ENCODE assay signal across 8 mouse cellular contexts in the genomic region with DNA sequence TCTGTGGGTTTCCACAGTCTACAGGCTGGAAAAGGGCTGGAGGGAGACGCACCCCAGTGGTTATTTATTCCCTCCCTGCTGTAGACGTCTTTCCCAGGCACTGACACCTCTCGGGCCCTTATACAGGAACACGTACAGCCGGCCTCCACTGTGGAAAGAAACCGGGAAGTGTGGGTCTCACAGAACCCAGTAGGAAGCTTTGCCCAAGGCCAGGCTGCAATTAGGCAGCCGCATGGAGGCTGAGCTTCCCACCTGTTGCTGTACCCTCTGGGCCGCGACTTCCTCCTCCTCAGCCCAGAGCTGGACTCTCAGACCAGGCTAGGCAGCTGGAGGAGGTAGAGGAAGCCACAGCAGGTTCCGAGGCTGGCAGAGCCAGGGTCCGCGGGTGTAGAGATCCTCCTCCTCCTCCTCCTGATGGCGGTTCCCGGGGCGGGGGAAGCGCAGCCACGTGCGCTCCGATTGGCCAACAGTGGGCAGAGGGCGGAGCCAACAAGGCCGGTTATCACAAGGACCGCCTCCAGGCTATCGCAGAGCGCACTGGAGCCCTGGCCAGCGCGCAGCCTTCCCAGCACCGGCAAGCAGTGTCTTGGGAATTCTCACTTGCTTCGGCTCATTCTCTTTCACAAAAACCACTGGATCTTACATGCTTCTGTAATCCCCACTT. TPM values are rescaled to one million over a fixed set of nuclear protein-coding genes. Genes with fewer than 3 reads are reported as not detected.
DNase-seq lines count a peak whose midpoint lies in the region; ATAC-seq lines count a peak whose summit lies in the region.

Gene Kcnj2 (plus strand): TSS at position 530 of the 664 bp plus-strand sequence.

- WGBS in forebrain, embryonic 11.5 days: under 1% methylated on average over 28 of the region's 28 CpGs
- under 1% methylated on average over 27 of the region's 28 CpGs for WGBS in heart, embryonic 16.5 days
- WGBS in liver, embryonic 13.5 days (ENCODE audit: insufficient replicate concordance): 0% methylated on average over 28 of the region's 28 CpGs
- under 1% methylated on average over 25 of the region's 28 CpGs for WGBS in stomach, embryonic 14.5 days

- H3K4me1 ChIP-seq in forebrain, embryonic 11.5 days (replicated peaks; ENCODE audit: control insufficient read depth, insufficient read depth, low read length): peaks cover 2% of the 10 kb centered on the region; the same call in 1 of the 2 replicates
- H3K4me1 ChIP-seq in heart, embryonic 16.5 days (ENCODE audit: control insufficient read depth, insufficient read depth, low read length): peaks cover 19% of the 10 kb centered on the region
- peaks cover 13% of the 10 kb centered on the region for H3K4me1 ChIP-seq in liver, embryonic 13.5 days (replicated peaks)
- no peaks in the 10 kb centered on the region for H3K4me1 ChIP-seq in stomach, embryonic 14.5 days (ENCODE audit: control insufficient read depth, insufficient read depth, low read length)

- no peak within 1 kb of the TSS; the same call in 1 of the 2 replicates for H3K27ac ChIP-seq in forebrain, embryonic 11.5 days (ENCODE audit: low read depth, low read length)
- peak within 1 kb of the TSS; percentile 91 for H3K27ac ChIP-seq in heart, embryonic 16.5 days (ENCODE audit: low read length)
- no peak within 1 kb of the TSS for H3K27ac ChIP-seq in liver, embryonic 13.5 days
- peak within 1 kb of the TSS; percentile 56; the same call in 1 of the 2 replicates for H3K27ac ChIP-seq in stomach, embryonic 14.5 days (ENCODE audit: low read length)

- no peaks in the 10 kb centered on the region for H3K36me3 ChIP-seq in forebrain, embryonic 11.5 days (ENCODE audit: control insufficient read depth, insufficient read depth, low read length)
- no peaks in the 10 kb centered on the region for H3K36me3 ChIP-seq in heart, embryonic 16.5 days (ENCODE audit: control insufficient read depth, insufficient read depth)
- H3K36me3 ChIP-seq in liver, embryonic 13.5 days: no peaks in the 10 kb centered on the region
- H3K36me3 ChIP-seq in stomach, embryonic 14.5 days (ENCODE audit: control insufficient read depth, insufficient read depth, low read length): no peaks in the 10 kb centered on the region

- H3K4me3 ChIP-seq in forebrain, embryonic 11.5 days (ENCODE audit: low read depth, low read length): peak within 1 kb of the TSS; percentile 59
- peak within 1 kb of the TSS; percentile 75 for H3K4me3 ChIP-seq in heart, embryonic 16.5 days (ENCODE audit: low read length)
- peak within 1 kb of the TSS; percentile 62 for H3K4me3 ChIP-seq in liver, embryonic 13.5 days (replicated peaks)
- peak within 1 kb of the TSS; percentile 59 for H3K4me3 ChIP-seq in stomach, embryonic 14.5 days (ENCODE audit: low read depth, low read length)

- peak within 1 kb of the TSS; percentile 95 for H3K4me2 ChIP-seq in forebrain, embryonic 11.5 days (ENCODE audit: low read depth, low read length, severe bottlenecking)
- peak within 1 kb of the TSS; percentile 95 for H3K4me2 ChIP-seq in heart, embryonic 16.5 days (ENCODE audit: low read depth, low read length)
- peak within 1 kb of the TSS; percentile 88 for H3K4me2 ChIP-seq in liver, embryonic 13.5 days
- peak within 1 kb of the TSS; percentile 98 for H3K4me2 ChIP-seq in stomach, embryonic 14.5 days (replicated peaks; ENCODE audit: low read depth, low read length)

- H3K27me3 ChIP-seq in forebrain, embryonic 11.5 days (ENCODE audit: control insufficient read depth, insufficient read depth, low read length): peaks cover 3% of the 10 kb centered on the region; the same call in 1 of the 2 replicates
- no peaks in the 10 kb centered on the region for H3K27me3 ChIP-seq in heart, embryonic 16.5 days (ENCODE audit: control insufficient read depth, insufficient read depth, low read length)
- H3K27me3 ChIP-seq in liver, embryonic 13.5 days: peaks cover 24% of the 10 kb centered on the region
- H3K27me3 ChIP-seq in stomach, embryonic 14.5 days (ENCODE audit: control insufficient read depth, insufficient read depth, low read length): no peaks in the 10 kb centered on the region

- peak; percentile 99 for ATAC-seq in forebrain, embryonic 11.5 days (replicated peaks; ENCODE audit: low FRiP score)
- ATAC-seq in heart, embryonic 16.5 days (replicated peaks; ENCODE audit: extremely low read depth, insufficient read depth, low FRiP score): peak; percentile 98
- peak; percentile 99 for ATAC-seq in liver, embryonic 13.5 days (ENCODE audit: low read depth)
- ATAC-seq in stomach, embryonic 14.5 days (ENCODE audit: insufficient number of reproducible peaks, insufficient read depth, low FRiP score, low read depth): peak; percentile 98

- H3K9ac ChIP-seq in forebrain, embryonic 11.5 days (ENCODE audit: low read length): peak within 1 kb of the TSS; percentile 59
- peak within 1 kb of the TSS; percentile 89 for H3K9ac ChIP-seq in heart, embryonic 16.5 days (ENCODE audit: low read length)
- H3K9ac ChIP-seq in liver, embryonic 13.5 days: peak within 1 kb of the TSS; percentile 57
- peak within 1 kb of the TSS; percentile 2; the same call in 1 of the 2 replicates for H3K9ac ChIP-seq in stomach, embryonic 14.5 days (replicated peaks; ENCODE audit: low read depth, low read length)

- DNase-seq in CD4-positive helper T cell, adult 2 months (ENCODE audit: low read depth, low spot score): peak; percentile 61
- DNase-seq in c-Kit-positive CD71-positive TER-119-negative erythroid progenitor cells, embryonic 14.5 days (ENCODE audit: low read depth): peak; percentile 68
- peak; percentile 95 for DNase-seq in forebrain, embryonic 11.5 days (ENCODE audit: low spot score)
- peak; percentile 94 to 96 for DNase-seq in kidney, postnatal 25 days
- DNase-seq in liver, embryonic 13.5 days: peak; percentile 78
- peak; percentile 62 to 69 for DNase-seq in natural killer cell, adult 2 months (ENCODE audit: low spot score in 2 of 2)

- no peaks in the 10 kb centered on the region for H3K9me3 ChIP-seq in forebrain, embryonic 11.5 days (ENCODE audit: control insufficient read depth, low read length)
- H3K9me3 ChIP-seq in heart, embryonic 16.5 days (replicated peaks; ENCODE audit: control insufficient read depth, low read length): no peaks in the 10 kb centered on the region
- H3K9me3 ChIP-seq in liver, embryonic 13.5 days (replicated peaks): no peaks in the 10 kb centered on the region
- H3K9me3 ChIP-seq in stomach, embryonic 14.5 days (ENCODE audit: control insufficient read depth, low read depth, low read length): no peaks in the 10 kb centered on the region

RNA-seq across cellular contexts. Expression of gene Kcnj2, which starts in this region (rescaled TPM):
- polyA plus RNA-seq in forebrain, embryonic 11.5 days (2014; fragmentation: Nextera tagmentation; extraction: Ambion mirVana): 0.33 and 0.40 TPM in 2 replicates
- polyA plus RNA-seq in heart, embryonic 16.5 days (2015; fragmentation: Nextera tagmentation; extraction: Ambion mirVana): 6.0 and 6.9 TPM in 2 replicates
- polyA plus RNA-seq in liver, embryonic 13.5 days (2015; fragmentation: Nextera tagmentation; extraction: Ambion mirVana): 0.19 and 0.23 TPM in 2 replicates
- polyA plus RNA-seq in stomach, embryonic 14.5 days (2014; fragmentation: Nextera tagmentation; extraction: Ambion mirVana): 0.45 and 0.75 TPM in 2 replicates

Comparison
In these comparisons a context has a peak if more than half of its experiments do, and no peak if none do; other contexts are left out.
1. Peak in DNase-seq, ATAC-seq, H3K4me3 ChIP-seq, H3K9ac ChIP-seq and H3K4me2 ChIP-seq in forebrain, embryonic 11.5 days; RNA of the gene not detected or under 1 TPM.
2. Peak in DNase-seq, ATAC-seq, H3K4me3 ChIP-seq, H3K9ac ChIP-seq and H3K4me2 ChIP-seq in liver, embryonic 13.5 days; RNA of the gene not detected or under 1 TPM.
3. Peak in ATAC-seq, H3K4me3 ChIP-seq, H3K27ac ChIP-seq, H3K9ac ChIP-seq and H3K4me2 ChIP-seq in stomach, embryonic 14.5 days; RNA of the gene not detected or under 1 TPM.
4. H3K9ac ChIP-seq: peak in every context shown above with its lines; median percentile 89 in heart, embryonic 16.5 days; 59 in forebrain, embryonic 11.5 days; 57 in liver, embryonic 13.5 days; 2 in stomach, embryonic 14.5 days.